Mouse (Mus musculus) ovary, postnatal 14 days (tissue): Measurements from ENCODE around the gene Cpsf7.

Source experiments
- DNase-seq: peaks from one replicate; pipeline ENCODE4 v3.0.0; 2022; ENCODE audit warnings: low spot score

Gene Cpsf7

DNA sequence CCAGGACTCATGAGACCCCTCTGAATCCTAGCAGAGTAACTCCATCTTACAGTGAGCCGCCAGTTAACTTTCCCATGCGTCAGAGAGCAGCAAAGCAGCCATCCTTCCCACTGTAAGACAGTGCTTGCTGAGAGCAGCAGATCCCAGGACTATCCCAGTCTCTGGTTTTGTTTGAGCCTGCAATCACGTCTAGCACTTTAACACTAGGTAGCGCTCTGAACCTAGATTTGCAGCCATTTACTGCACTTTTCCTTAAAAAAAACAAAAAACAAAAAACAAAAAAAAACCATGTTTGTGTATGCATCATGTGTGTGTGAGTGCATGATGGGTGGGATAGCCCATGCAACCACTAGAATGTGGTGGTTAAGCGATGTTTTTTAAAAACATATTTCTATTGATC, 35.0 kb downstream of the Cpsf7 start:
- DNase-seq = no peak

DNA sequence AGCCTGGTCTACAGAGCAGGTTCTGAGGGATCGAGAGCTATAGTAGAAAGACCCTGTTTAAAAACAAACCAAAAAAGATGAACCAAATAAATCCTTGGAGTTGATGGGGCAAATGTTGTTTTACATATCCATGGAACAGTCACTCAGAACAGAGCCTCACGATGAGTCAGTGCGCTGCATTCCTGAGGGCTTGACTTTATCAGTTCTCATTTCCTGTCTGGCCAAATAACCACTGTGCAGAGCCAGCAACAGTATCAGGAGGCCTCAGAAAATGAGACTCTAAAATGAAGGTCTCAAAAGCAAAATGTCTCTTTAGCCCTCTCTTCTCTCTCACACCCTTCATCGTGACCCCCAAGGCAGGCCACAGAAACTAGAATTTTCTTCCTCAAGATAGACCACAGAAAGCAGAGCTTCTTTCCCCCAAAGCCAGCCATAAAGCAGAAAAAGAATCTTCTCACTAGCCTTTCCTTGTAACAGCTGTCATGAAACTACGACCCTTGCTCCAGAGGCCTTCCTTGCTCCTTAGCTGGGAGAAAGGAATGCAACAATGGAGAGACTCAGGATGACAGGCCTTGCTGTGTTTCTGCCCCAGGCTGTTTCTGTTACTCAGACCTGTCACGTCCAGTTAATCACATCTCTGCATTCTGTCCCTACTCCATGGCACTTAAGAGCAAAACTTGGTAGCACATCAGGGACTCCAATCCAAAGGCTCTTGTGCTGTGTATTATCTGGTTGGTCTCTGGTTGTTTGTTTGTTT, 36.7 kb downstream of the Cpsf7 start:
- no peak for DNase-seq

DNA sequence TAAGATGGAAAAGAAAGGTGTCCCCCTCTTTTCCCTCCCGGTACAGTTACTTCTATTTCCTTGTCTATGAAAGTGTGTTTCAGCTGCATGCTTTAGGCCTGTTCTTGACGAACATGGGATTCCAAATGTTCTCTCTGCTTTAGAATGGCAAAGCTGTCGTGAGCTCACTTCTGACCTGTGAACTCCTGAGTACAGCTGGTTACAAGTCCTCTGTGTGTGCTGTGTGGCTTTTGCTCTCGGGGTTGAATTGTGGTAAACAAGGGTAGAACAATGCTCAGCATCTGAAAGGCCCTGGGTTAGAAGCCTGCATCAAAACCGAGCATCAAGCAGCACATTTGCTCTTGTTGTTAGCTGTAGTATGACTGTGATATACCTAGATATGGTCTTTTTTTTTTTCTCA, 37.3 kb downstream of the Cpsf7 start:
- DNase-seq = no peak

DNA sequence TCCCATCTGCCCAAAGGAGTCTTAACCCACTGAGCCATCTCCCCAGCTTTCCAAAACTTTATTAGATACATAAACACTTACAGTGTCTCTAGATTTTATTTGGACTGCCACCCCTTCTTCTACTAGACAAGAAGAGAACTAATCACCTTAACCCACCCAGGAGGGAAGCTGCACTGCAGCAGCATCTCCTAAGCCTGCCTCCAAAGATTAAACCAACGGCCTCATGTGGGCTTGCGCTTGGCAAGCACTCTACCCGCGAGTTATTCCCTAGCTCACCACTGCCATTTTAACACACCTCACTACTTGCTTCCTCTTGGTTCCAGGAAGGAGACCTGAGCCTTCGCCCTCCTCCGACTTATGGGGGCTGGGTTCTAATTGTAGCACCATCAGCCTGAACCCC, 39.2 kb downstream of the Cpsf7 start:
- DNase-seq = no peak

DNA sequence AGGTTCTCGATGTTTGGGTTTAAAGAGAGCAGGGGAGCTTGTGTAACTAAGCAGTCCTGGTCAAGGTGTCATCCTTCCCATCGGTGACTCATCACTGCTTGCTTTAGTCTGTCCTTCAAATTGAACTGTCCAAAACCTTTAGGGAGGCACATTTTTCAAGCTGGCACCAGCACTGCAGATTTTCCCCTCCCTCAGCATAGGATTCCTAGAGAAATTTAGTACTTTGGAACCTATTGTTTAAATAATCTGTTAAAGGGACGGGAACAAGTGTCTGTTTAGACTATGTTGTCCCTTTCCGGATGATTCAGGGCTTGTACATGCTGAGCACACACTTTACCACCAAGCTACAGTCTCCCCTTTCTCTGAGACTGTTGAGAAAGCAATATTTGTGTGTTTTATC, 40.2 kb downstream of the Cpsf7 start:
- no peak for DNase-seq

DNA sequence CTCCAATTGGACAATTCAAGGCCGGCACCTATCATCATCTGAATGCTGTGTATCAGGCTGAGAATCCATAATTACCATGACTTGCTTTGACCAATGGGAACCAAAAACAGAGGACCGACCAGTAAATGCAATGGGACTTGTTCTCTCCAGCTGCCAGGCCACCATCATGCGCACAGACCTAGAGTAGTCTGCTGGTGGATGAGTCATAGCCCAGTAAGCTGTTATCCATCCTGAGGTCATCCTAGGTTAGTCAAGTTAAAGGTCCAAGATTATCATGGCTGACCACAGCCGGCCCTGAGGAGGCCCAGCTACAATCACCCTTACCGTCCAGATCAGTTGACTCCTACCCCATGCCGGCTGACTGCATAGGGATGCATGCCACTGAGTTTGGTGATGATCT, 44.6 kb downstream of the Cpsf7 start:
- no peak for DNase-seq

DNA sequence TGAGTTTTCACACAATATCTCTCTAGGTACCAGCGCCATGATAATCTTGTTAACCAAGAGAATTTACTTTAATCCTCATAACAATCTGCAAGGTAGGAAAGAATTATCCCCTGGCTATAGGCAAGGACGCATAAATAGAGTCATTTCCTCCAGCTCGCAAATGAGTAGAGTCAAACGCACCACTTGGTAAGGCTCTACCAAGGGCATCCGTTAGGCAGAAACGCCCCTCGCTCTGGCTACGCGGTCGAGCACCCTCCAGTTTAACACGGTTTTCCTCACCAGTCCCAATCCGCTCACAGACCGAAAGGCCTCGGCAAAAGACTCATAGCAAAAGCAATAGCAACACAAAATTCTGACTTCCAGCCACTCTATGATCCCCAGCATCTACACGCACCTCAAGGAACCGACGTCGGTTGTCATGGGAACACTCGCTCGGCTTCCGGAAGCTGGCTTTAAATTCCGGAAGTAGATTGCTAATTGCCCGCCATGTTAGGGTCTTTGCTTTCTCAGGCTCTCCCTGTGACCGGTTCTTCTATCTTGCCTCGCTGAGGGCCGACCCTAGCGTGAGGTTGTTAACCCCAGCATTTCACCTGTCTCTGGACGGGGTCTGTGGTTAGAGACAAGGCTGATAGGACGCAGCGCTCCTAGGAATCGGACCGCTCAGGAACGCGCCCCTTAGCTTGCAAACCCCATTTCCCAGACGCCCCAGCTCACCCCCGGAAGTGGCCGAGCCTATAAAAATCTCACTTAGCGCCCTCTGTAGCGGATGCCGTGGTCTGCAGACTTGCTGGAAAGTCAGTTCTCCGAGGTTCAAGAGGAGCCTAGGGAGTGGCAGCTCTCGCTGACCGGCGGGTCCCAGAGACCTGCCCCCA, 51.9 kb downstream of the Cpsf7 start, which contains the start of the genes Cyb561a3 and Tmem138:
TSS of gene Cyb561a3 (plus strand) at position 483 of the 872 bp plus-strand sequence.
TSS of gene Tmem138 (minus strand) at position 673 of the 872 bp plus-strand sequence.
- DNase-seq = peak; percentile 82

DNA sequence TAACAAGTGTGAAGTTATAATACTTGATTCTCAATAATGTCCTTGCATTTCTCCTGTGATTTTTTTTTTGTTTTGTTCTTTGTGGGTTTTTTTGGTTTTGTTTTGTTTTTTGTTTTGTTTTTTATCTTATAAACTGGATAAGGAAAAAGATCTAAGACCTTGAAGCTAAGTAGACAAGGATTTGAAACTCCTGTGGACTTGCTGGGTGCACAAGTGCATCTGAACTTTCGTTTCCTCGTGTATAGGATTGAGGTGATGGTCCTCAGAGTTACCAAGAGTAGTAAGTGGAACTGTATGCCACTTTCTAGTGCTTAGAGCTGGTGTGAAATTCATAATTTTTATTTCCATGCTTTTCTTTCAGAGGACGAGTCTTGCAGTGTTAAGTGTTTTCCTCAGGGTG, 55.0 kb downstream of the Cpsf7 start:
- DNase-seq = no peak

DNA sequence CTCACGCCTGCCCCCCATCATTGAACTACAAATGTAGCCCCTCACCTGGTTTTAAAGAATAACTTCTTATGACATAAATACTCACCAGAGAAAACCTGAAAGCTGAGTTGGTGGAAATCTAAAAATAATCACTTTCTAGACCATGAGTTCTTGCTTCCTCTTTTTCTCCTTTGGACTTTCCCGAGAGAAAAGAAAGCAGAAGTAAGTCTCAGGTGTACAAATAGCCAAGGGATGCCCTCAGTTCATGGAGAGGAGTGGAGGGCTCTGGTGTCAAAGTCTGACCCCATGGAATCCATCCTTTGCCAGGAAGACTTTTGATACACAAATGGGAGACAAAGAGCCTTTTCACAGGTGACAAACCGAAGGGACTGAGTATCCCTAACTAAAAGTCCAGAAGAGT, 55.7 kb downstream of the Cpsf7 start:
- DNase-seq = no peak

DNA sequence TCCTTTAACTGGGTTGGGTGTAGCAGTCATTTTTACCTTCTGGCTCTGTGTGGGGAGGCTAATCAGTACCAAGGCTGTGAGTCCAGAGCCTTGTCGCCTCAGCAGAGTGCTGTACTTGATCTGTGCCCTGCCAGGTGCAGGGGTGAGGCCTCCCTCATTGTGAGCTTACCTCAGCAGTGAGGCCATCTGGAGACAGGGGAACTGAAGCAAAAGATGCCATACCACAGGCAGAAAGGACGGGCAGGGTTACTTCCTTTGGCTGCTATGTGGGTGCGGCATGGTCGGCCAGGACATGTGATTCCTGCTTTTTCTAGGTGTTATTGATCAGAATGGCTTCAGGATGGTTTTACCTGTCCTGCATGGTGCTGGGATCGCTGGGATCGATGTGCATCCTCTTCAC, 56.9 kb downstream of the Cpsf7 start:
- no peak for DNase-seq

DNA sequence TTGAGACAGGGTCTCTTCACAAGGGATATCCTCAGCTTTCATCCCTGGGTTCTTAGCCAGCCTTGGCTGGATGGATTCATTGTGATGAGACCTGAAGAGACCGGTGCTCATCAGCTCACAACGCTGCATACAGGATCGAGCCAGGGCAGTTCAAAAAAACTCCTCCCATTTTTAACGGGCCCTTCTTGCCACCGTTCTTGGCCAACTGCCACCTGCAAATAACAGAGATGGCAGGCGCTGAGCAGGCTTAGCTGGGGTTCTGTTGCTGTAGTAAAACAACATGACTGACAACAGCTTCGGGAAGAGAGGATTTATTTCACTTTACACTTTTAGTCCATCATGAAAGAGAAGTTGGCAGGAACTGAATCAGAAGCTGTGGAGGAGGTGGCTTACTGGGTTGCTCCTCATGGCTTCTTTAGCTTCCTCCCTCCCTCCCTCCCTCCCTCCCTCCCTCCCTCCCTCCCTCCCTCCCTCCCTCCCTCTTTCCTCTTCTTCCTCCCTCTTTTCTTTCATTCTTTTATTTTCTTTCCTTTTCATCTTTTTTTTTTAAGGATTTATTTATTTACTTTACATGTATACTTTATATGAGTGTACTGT, 58.6 kb downstream of the Cpsf7 start:
- DNase-seq = no peak

DNA sequence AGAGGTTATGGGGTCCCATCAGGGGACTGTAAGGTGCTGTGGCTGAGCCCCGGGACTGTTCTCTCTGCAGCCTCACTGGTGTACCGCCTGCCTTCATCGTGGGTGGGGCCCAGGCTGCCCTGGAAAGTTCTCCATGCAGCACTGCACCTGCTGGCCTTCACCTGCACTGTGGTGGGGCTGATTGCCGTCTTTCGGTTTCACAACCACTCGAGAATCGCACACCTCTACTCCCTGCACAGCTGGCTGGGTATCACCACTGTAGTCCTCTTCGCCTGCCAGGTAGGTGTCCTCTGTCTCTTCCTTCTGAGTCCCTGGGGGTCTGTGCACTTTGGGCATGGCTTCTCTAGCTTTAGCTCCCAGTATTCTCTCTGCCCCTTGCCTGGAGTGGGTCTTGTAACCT, 60.0 kb downstream of the Cpsf7 start:
- DNase-seq = no peak

DNA sequence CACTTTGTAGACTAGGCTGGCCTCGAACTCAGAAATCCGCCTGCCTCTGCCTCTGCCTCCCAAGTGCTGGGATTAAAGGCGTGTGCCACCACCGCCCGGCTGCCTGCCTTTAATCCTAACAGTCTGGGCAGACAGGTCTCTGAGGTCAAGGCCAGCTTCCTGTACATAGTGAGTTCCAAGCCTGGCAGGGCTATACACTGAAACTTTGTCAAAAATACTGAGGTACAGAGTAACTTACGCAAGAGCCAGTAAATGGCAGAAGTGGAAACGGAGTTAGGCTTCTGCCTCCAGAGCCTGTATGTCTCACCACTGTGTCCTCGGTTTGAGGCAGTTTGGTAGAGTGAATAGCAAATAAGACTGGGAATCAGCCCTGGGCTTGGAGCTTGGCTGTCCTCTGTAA, 62.2 kb downstream of the Cpsf7 start:
- no peak for DNase-seq

DNA sequence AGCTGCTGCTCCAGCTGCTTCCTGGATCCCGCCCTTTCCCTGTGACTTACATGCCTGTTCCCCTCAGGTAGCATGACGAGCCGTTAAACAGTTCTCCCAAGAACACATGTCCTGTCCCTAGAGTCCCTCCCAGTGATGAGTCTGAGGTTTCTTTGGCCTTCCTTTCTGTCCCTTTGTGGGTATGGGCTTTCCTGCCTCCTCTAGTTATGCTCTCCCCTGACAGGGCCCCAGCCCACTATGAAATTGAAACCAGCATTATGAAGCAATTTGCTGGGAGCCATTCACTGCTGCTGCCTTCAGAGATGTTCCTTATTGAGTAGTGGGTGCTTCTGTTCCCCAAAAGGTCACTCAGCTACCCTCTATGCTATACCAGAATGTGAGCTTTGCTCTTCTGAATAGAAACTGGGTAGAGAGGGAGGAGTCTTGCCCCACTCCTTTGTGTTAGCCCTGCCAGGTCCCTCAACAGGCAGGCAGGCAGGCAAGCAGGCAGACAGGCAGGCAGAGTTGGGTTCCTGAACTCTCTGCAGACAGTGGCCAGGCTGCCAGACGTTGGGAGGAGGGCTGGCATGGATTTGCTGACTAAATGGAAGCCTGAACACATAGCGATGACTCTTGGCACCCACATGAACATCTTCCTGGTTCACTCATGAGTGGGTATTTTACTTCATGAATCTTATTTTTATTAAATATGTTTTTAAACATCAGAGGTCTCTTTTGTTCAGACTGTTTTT, 64.2 kb downstream of the Cpsf7 start:
- no peak for DNase-seq

DNA sequence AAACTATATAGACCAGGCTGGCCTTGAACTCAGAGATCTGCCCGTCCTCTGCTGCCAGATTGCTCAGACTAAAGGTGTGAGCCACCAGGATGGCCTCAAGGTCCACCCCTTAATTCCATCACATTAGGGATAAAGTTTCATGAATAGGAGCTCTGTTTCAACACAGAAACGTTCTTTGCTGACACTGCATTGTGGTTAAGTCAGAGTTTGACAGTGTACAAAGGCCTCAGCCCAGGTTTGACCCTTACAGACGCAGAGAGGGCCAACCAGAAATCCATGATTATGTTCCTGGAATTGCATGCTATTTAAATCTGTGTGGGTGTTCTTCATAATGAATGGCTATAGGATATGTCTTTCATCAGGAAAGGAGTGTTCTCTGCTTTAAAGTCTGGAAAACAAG, 65.2 kb downstream of the Cpsf7 start:
- DNase-seq = no peak

DNA sequence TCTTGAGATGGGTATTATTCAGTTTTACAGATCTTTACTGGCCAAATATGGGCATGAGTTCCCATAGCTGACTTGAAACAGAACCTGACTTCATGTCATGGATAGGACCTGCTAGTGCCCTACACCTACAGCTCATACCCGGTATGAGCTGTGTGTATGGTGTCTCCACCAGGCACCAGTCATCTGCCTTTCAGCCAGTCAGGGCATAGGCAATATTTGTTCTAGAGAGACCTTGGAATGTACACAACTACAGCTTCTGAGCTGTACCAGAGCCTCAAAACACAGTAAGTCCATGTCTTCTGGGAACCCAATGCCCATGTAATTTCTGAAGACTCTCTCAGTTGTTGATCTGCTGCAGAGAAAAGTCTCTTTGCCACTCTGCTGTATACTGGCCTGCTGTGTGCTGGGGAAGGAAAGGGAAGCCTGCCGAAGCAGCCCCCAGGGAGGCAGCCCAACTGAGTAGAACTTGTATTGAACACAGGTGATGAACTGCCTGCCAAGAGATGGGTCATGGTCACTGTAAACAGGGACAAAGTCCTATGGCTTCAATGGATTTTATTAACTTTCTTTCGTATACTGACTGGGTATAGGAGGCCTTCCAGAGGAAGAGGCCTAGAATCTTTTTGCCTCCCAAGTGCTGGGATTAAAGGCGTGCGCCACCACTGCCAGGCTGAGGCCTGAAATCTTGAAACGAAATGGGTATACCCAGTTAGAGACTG, 66.8 kb downstream of the Cpsf7 start:
- no peak for DNase-seq
